Mouse (Mus musculus) thymus, postnatal 0 days (tissue): Measurements from ENCODE around the gene Ighmbp2. TPM values are rescaled to one million over a fixed set of nuclear protein-coding genes. Genes with fewer than 3 reads are reported as not detected.
"Not testable (repeated sequence)": the region's sequence is repeated elsewhere in the genome, so short reads cannot be mapped to it uniquely, and the experiment has no call there.

Source experiments
- DNase-seq: peaks from one replicate; pipeline ENCODE4 v3.0.0-alpha.2; 2015; ENCODE audit warnings: low spot score
- polyA plus RNA-seq: library from polyadenylated mRNA; unstranded; fragments of >200 nt; fragmentation: Nextera tagmentation; extraction: Ambion mirVana; gene quantifications from 2 replicates; pipeline ENCODE4 v1.2.1, GENCODE M21; 2015

Ighmbp2 gene
- polyA plus RNA-seq, 1 experiment from 2014 or later, result 10.6 TPM

GRCm38 (mm10) chr19:3289006-3289405 lies 6.2 kb upstream of the Ighmbp2 start:
- no peak for DNase-seq

GRCm38 (mm10) chr19:3281886-3282285 lies 931 bp downstream of the Ighmbp2 start:
- no peak for DNase-seq

- DNase-seq, result no peak
These were observed 7.0 kb downstream of the Ighmbp2 start for GRCm38 (mm10) chr19:3275744-3276365.

GRCm38 (mm10) chr19:3273331-3273730 lies 9.5 kb downstream of the Ighmbp2 start:
- DNase-seq, result no peak

GRCm38 (mm10) chr19:3271366-3271765 lies 11.5 kb downstream of the Ighmbp2 start:
- peak; percentile 7 for DNase-seq

GRCm38 (mm10) chr19:3269803-3270202 lies 13.0 kb downstream of the Ighmbp2 start:
- DNase-seq, result no peak

GRCm38 (mm10) chr19:3269279-3269678 lies 13.5 kb downstream of the Ighmbp2 start:
- no peak for DNase-seq

- DNase-seq, result no peak
These were observed 14.4 kb downstream of the Ighmbp2 start for GRCm38 (mm10) chr19:3268218-3268980.

- no peak for DNase-seq
These were observed 15.5 kb downstream of the Ighmbp2 start for GRCm38 (mm10) chr19:3267340-3267739.

- no peak for DNase-seq
These were observed 16.1 kb downstream of the Ighmbp2 start for GRCm38 (mm10) chr19:3266676-3267075.

- DNase-seq, result no peak
These were observed 16.7 kb downstream of the Ighmbp2 start for GRCm38 (mm10) chr19:3266136-3266535.

GRCm38 (mm10) chr19:3265180-3265579 lies 17.6 kb downstream of the Ighmbp2 start:
- no peak for DNase-seq

- DNase-seq, result no peak
These were observed 18.5 kb downstream of the Ighmbp2 start for GRCm38 (mm10) chr19:3264348-3264747.

- DNase-seq, result no peak
These were observed 20.9 kb downstream of the Ighmbp2 start for GRCm38 (mm10) chr19:3261764-3262525.

GRCm38 (mm10) chr19:3261336-3261735 lies 21.5 kb downstream of the Ighmbp2 start:
- DNase-seq, result no peak

- DNase-seq, result no peak
These were observed 22.2 kb downstream of the Ighmbp2 start for GRCm38 (mm10) chr19:3260591-3260990.

- no peak for DNase-seq
These were observed 22.8 kb downstream of the Ighmbp2 start for GRCm38 (mm10) chr19:3260016-3260415.

GRCm38 (mm10) chr19:3225261-3225660 lies 57.6 kb downstream of the Ighmbp2 start:
- DNase-seq, result not testable (repeated sequence)

GRCm38 (mm10) chr19:3214937-3215336 lies 67.9 kb downstream of the Ighmbp2 start:
- DNase-seq, result not testable (repeated sequence)
